Mouse (Mus musculus) heart, embryonic 10.5 days (tissue): Measurements from ENCODE around the gene Chpf2. TPM values are rescaled to one million over a fixed set of nuclear protein-coding genes. Genes with fewer than 3 reads are reported as not detected.

Experiments used
- microRNA counts: library from miRNA; unstranded; fragments of <30 nt; microRNA quantifications from one replicate; lab custom pipeline; 2017
- microRNA-seq: library from miRNA; unstranded; fragments of <30 nt; microRNA quantifications from one replicate; pipeline ENCODE4, GENCODE M21; 2017
- polyA plus RNA-seq: library from polyadenylated mRNA; unstranded; fragments of >200 nt; fragmentation: Nextera tagmentation; extraction: Ambion mirVana; gene quantifications from 2 replicates; pipeline ENCODE4 v1.2.1, GENCODE M21; 2016

Gene Chpf2
- polyA plus RNA-seq, 1 experiment from 2014 or later = 19.1 TPM

MicroRNA genes within 50 kb of the gene (microRNA counts, 519-probe panel; counts per million panel counts)
- microRNA mmu-miR-671-3p (lab: Ali Mortazavi, UCI) (not detected), microRNA mmu-miR-671-5p (lab: Ali Mortazavi, UCI) (not detected)

Small RNAs within 50 kb of the gene (microRNA-seq; reads per million reads assigned to microRNA genes)
- 524 reads per million, percentile 72 among the genes with 10 or more reads in this experiment for gene Mir671

Other genes with a start within 250 kb of the Chpf2 start
- gene Kcnh2, start 235.1 kb upstream of the Chpf2 start, polyA plus RNA-seq = 28.8 and 32.2 TPM in 2 replicates
- gene Nos3, start 221.9 kb upstream of the Chpf2 start, polyA plus RNA-seq = 23.2 and 40.8 TPM in 2 replicates
- 1.2 and 2.3 TPM in 2 replicates for gene Atg9b, start 194.6 kb upstream of the Chpf2 start, polyA plus RNA-seq
- gene Abcb8, start 193.1 kb upstream of the Chpf2 start, polyA plus RNA-seq = 62.7 and 81.3 TPM in 2 replicates
- 0.11 TPM in 1 of 2 replicates, not detected in the other for gene Asic3, start 173.3 kb upstream of the Chpf2 start, polyA plus RNA-seq
- 33.9 and 37.4 TPM in 2 replicates for gene Cdk5, start 163.2 kb upstream of the Chpf2 start, polyA plus RNA-seq
- 33.2 and 36.0 TPM in 2 replicates for gene Slc4a2, start 162.9 kb upstream of the Chpf2 start, polyA plus RNA-seq
- 156 and 197 TPM in 2 replicates for gene Fastk, start 141.5 kb upstream of the Chpf2 start, polyA plus RNA-seq
- gene Tmub1, start 138.9 kb upstream of the Chpf2 start, polyA plus RNA-seq = 21.3 and 22.3 TPM in 2 replicates
- 20.1 and 30.1 TPM in 2 replicates for gene Agap3, start 134.6 kb upstream of the Chpf2 start, polyA plus RNA-seq
- gene Gbx1, start 59.5 kb upstream of the Chpf2 start, polyA plus RNA-seq = 0.06 TPM in 1 of 2 replicates, not detected in the other
- 1.6 and 3.3 TPM in 2 replicates for gene Asb10, start 45.8 kb upstream of the Chpf2 start, polyA plus RNA-seq
- gene 4931409K22Rik, start 29.9 kb upstream of the Chpf2 start, polyA plus RNA-seq = 0.06 and 0.09 TPM in 2 replicates
- 107 and 126 TPM in 2 replicates for gene Abcf2, start 9.3 kb upstream of the Chpf2 start, polyA plus RNA-seq
- gene Smarcd3, start 37.7 kb downstream of the Chpf2 start, polyA plus RNA-seq = 73.7 and 92.1 TPM in 2 replicates
- gene Nub1, start 98.8 kb downstream of the Chpf2 start, polyA plus RNA-seq = 27.1 and 27.4 TPM in 2 replicates
- 14.0 and 29.3 TPM in 2 replicates for gene Wdr86, start 144.0 kb downstream of the Chpf2 start, polyA plus RNA-seq
- 2.7 and 4.1 TPM in 2 replicates for gene Crygn, start 171.3 kb downstream of the Chpf2 start, polyA plus RNA-seq